Mouse (Mus musculus): ENCODE results near the gene Adgrb2.

GRCm38 (mm10) chr4:130070523-130070922 is 85.9 kb downstream of the Adgrb2 start:
- TF ChIP-seq CTCF (IDR thresholded peaks at IDR 0.05; ENCODE audit: extremely low read depth, insufficient read depth, low read length) (no peak), POLR2A (IDR thresholded peaks at IDR 0.05; ENCODE audit: extremely low read depth, insufficient read depth, low read length) (no peak)

All from cortical plate, adult 2 months (tissue).